Mouse (Mus musculus) E14TG2a.4 (cell line): Measurements from ENCODE around the gene Clpp.

Experiments
- CTCF ChIP-seq: conservative IDR thresholded peaks from 2 replicates; pipeline ENCODE4 v1.5.1; 2014; ENCODE audit warnings: low read length
- NANOG ChIP-seq: IDR thresholded peaks from 2 replicates; pipeline ENCODE4 v1.6.1; 2014; ENCODE audit warnings: borderline replicate concordance, low read length, mixed read lengths

- TF ChIP-seq CTCF (no peak), NANOG (no peak)
Observed at GRCm38 (mm10) chr17:57001228-57001627, 11.1 kb downstream of the Clpp start.
